Mouse (Mus musculus): ENCODE results near the gene Sel1l3.

Sel1l3 gene

GRCm38 (mm10) chr5:53213711-53214352 lies at the start of gene Sel1l3:
Gene Sel1l3 (minus strand): TSS chr5:53213927.
- peak; percentile 15; the same call in 1 of the 2 replicates for ATAC-seq (ENCODE audit: low TSS enrichment)

GRCm38 (mm10) chr5:53261999-53262398 lies 48.3 kb upstream of the Sel1l3 start:
- ATAC-seq (ENCODE audit: low TSS enrichment): no peak

- ATAC-seq (ENCODE audit: low TSS enrichment): peak; percentile 75
Observed at GRCm38 (mm10) chr5:53259894-53260293, 46.2 kb upstream of the Sel1l3 start.

GRCm38 (mm10) chr5:53258038-53258786 lies 44.5 kb upstream of the Sel1l3 start:
- ATAC-seq (ENCODE audit: low TSS enrichment): peak; percentile 55

- ATAC-seq (ENCODE audit: low TSS enrichment): no peak
Observed at GRCm38 (mm10) chr5:53254821-53255220, 41.1 kb upstream of the Sel1l3 start.

GRCm38 (mm10) chr5:53254154-53254553 lies 40.4 kb upstream of the Sel1l3 start:
- no peak for ATAC-seq (ENCODE audit: low TSS enrichment)

GRCm38 (mm10) chr5:53249431-53250061 lies 35.8 kb upstream of the Sel1l3 start:
- ATAC-seq (ENCODE audit: low TSS enrichment): no peak

- peak; percentile 21; the same call in 1 of the 2 replicates for ATAC-seq (ENCODE audit: low TSS enrichment)
Observed at GRCm38 (mm10) chr5:53248499-53248898, 34.8 kb upstream of the Sel1l3 start.

- ATAC-seq (ENCODE audit: low TSS enrichment): no peak
Observed at GRCm38 (mm10) chr5:53243933-53244332, 30.2 kb upstream of the Sel1l3 start.

- ATAC-seq (ENCODE audit: low TSS enrichment): peak; percentile 81
Observed at GRCm38 (mm10) chr5:53242865-53243499, 29.3 kb upstream of the Sel1l3 start.

- ATAC-seq (ENCODE audit: low TSS enrichment): no peak
Observed at GRCm38 (mm10) chr5:53241963-53242362, 28.2 kb upstream of the Sel1l3 start.

- ATAC-seq (ENCODE audit: low TSS enrichment): no peak
Observed at GRCm38 (mm10) chr5:53241109-53241508, 27.4 kb upstream of the Sel1l3 start.

GRCm38 (mm10) chr5:53239831-53240440 lies 26.2 kb upstream of the Sel1l3 start:
- no peak for ATAC-seq (ENCODE audit: low TSS enrichment)

- no peak for ATAC-seq (ENCODE audit: low TSS enrichment)
Observed at GRCm38 (mm10) chr5:53239189-53239588, 25.5 kb upstream of the Sel1l3 start.

GRCm38 (mm10) chr5:53238761-53239160 lies 25.0 kb upstream of the Sel1l3 start:
- ATAC-seq (ENCODE audit: low TSS enrichment): peak; percentile 35

- no peak for ATAC-seq (ENCODE audit: low TSS enrichment)
Observed at GRCm38 (mm10) chr5:53236749-53237148, 23.0 kb upstream of the Sel1l3 start.

GRCm38 (mm10) chr5:53236136-53236535 lies 22.4 kb upstream of the Sel1l3 start:
- peak; percentile 42; the same call in 1 of the 2 replicates for ATAC-seq (ENCODE audit: low TSS enrichment)

GRCm38 (mm10) chr5:53235551-53235950 lies 21.8 kb upstream of the Sel1l3 start:
- no peak for ATAC-seq (ENCODE audit: low TSS enrichment)

GRCm38 (mm10) chr5:53230560-53230959 lies 16.8 kb upstream of the Sel1l3 start:
- no peak for ATAC-seq (ENCODE audit: low TSS enrichment)

- no peak for ATAC-seq (ENCODE audit: low TSS enrichment)
Observed at GRCm38 (mm10) chr5:53225434-53225833, 11.7 kb upstream of the Sel1l3 start.

- ATAC-seq (ENCODE audit: low TSS enrichment): no peak
Observed at GRCm38 (mm10) chr5:53214801-53215200, 1.1 kb upstream of the Sel1l3 start.

GRCm38 (mm10) chr5:53214362-53214761 lies 635 bp upstream of the Sel1l3 start:
- no peak for ATAC-seq (ENCODE audit: low TSS enrichment)

Data from frontal cortex, adult (tissue).